Mouse (Mus musculus) lung, embryonic 14.5 days (tissue): Measurements from ENCODE around the gene Tdrkh. TPM values are rescaled to one million over a fixed set of nuclear protein-coding genes. Genes with fewer than 3 reads are reported as not detected.

ENCODE experiments used
- ATAC-seq: fragments of 200-750 bp; cut with Nextera tagmentation; 2 replicates; pipeline ENCODE4 v1.8.0; 2017; ENCODE audit warnings: mild to moderate bottlenecking, moderate TSS enrichment, moderate library complexity; ENCODE audit not compliant: insufficient read depth
- DNase-seq: peaks from one replicate; pipeline ENCODE4 v3.0.0-alpha.2; 2015
- H3K27ac ChIP-seq: fragments of 300-500 bp; sonication (generic); 2 replicates; pipeline ENCODE4 v1.5.1; 2014; ENCODE audit warnings: low read depth, mild to moderate bottlenecking, moderate library complexity
- H3K27me3 ChIP-seq: fragments of 300-500 bp; sonication (generic); 2 replicates; pipeline ENCODE4 v1.6.1; 2014; ENCODE audit warnings: low read length, control low read depth; ENCODE audit not compliant: insufficient read depth
- H3K36me3 ChIP-seq: fragments of 300-500 bp; sonication (generic); 2 replicates; pipeline ENCODE4 v1.6.1; 2014; ENCODE audit warnings: control low read depth; ENCODE audit not compliant: insufficient read depth
- H3K4me1 ChIP-seq: fragments of 300-500 bp; sonication (generic); 2 replicates; pipeline ENCODE4 v1.6.1; 2014; ENCODE audit warnings: antibody characterized with exemption, control low read depth; ENCODE audit not compliant: insufficient read depth
- H3K4me2 ChIP-seq: fragments of 300-500 bp; sonication (generic); 2 replicates; pipeline ENCODE4 v1.6.1; 2014; ENCODE audit warnings: mild to moderate bottlenecking
- H3K4me3 ChIP-seq: fragments of 300-500 bp; sonication (generic); 2 replicates; pipeline ENCODE4 v1.5.1; 2014; ENCODE audit warnings: low read depth, low read length
- H3K9ac ChIP-seq: fragments of 300-500 bp; sonication (generic); 2 replicates; pipeline ENCODE4 v1.6.1; 2014
- H3K9me3 ChIP-seq: fragments of 300-500 bp; sonication (generic); 2 replicates; pipeline ENCODE4 v1.6.1; 2016; ENCODE audit warnings: low read depth, low read length, control low read depth
- CTCF ChIP-seq: IDR thresholded peaks from 2 replicates; pipeline ENCODE4 v1.5.1; 2016; ENCODE audit warnings: antibody characterized with exemption, low read depth
- WGBS: fragments of 180-500 bp; shearing (Covaris S2); extraction: QIAGEN DNeasy Blood & Tissue Kit; methylation state at CpG from one replicate; pipeline ENCODE4 v1.1.7; 2014; 5-methylcytosine and 5-hydroxymethylcytosine counted together
- polyA plus RNA-seq: library from polyadenylated mRNA; unstranded; fragments of >200 nt; fragmentation: Nextera tagmentation; extraction: Ambion mirVana; gene quantifications from 2 replicates; pipeline ENCODE4 v1.2.1, GENCODE M21; 2014

The Tdrkh gene
- polyA plus RNA-seq, 1 experiment from 2014 or later = 8.8 TPM

- H3K4me1 ChIP-seq = no peaks in the 10 kb centered on the region
- TF ChIP-seq CTCF = no peak
- WGBS = 60% methylated on average over 5 of the region's 5 CpGs
- no peak overlapping the region for H3K4me2 ChIP-seq
- H3K36me3 ChIP-seq = no peaks in the 10 kb centered on the region
- no peak overlapping the region for H3K4me3 ChIP-seq
- no peak overlapping the region for H3K27ac ChIP-seq
- no peak overlapping the region for H3K9ac ChIP-seq
- no peaks in the 10 kb centered on the region for H3K27me3 ChIP-seq
- H3K9me3 ChIP-seq = no peaks in the 10 kb centered on the region
- no peak for ATAC-seq
- no peak for DNase-seq
Measured at GRCm38 (mm10) chr3:94388047-94388446, 25.0 kb upstream of the Tdrkh start.

GRCm38 (mm10) chr3:94389420-94389819 lies 23.7 kb upstream of the Tdrkh start:
- Histone ChIP-seq H3K9ac (no peak overlapping the region), H3K27ac (no peak overlapping the region), H3K27me3 (no peaks in the 10 kb centered on the region), H3K4me2 (no peak overlapping the region), H3K4me1 (no peaks in the 10 kb centered on the region), H3K4me3 (no peak overlapping the region), H3K36me3 (no peaks in the 10 kb centered on the region), H3K9me3 (no peaks in the 10 kb centered on the region)
- DNase-seq (no peak), ATAC-seq (no peak)
- no peak for TF ChIP-seq CTCF
- 93% methylated on average over 16 of the region's 16 CpGs for WGBS

- H3K9me3 ChIP-seq = no peaks in the 10 kb centered on the region
- no peak overlapping the region for H3K9ac ChIP-seq
- no peak overlapping the region for H3K4me2 ChIP-seq
- 84% methylated on average over 5 of the region's 5 CpGs for WGBS
- DNase-seq (no peak), ATAC-seq (no peak)
- H3K27me3 ChIP-seq = no peaks in the 10 kb centered on the region
- H3K36me3 ChIP-seq = no peaks in the 10 kb centered on the region
- H3K4me3 ChIP-seq = no peak overlapping the region
- TF ChIP-seq CTCF = no peak
- H3K4me1 ChIP-seq = no peaks in the 10 kb centered on the region
- no peak overlapping the region for H3K27ac ChIP-seq
Measured at GRCm38 (mm10) chr3:94391001-94391400, 22.1 kb upstream of the Tdrkh start.

- no peaks in the 10 kb centered on the region for H3K4me1 ChIP-seq
- no peak overlapping the region for H3K4me2 ChIP-seq
- no peak overlapping the region for H3K4me3 ChIP-seq
- ATAC-seq = no peak
- TF ChIP-seq CTCF = no peak
- 77% methylated on average over 2 of the region's 2 CpGs for WGBS
- no peaks in the 10 kb centered on the region for H3K9me3 ChIP-seq
- H3K9ac ChIP-seq = no peak overlapping the region
- no peak overlapping the region for H3K27ac ChIP-seq
- no peaks in the 10 kb centered on the region for H3K36me3 ChIP-seq
- no peak for DNase-seq
- H3K27me3 ChIP-seq = no peaks in the 10 kb centered on the region
Measured at GRCm38 (mm10) chr3:94392128-94392527, 20.9 kb upstream of the Tdrkh start.

- Histone ChIP-seq H3K4me2 (no peak overlapping the region), H3K4me3 (no peak overlapping the region), H3K9me3 (no peaks in the 10 kb centered on the region), H3K36me3 (no peaks in the 10 kb centered on the region), H3K4me1 (no peaks in the 10 kb centered on the region), H3K27ac (no peak overlapping the region), H3K27me3 (0 out of 2 replicates have a peak, but pooled peaks cover 6% of the 10 kb centered on the region), H3K9ac (no peak overlapping the region)
- WGBS = 70% methylated on average over 4 of the region's 4 CpGs
- TF ChIP-seq CTCF = no peak
- DNase-seq (no peak), ATAC-seq (no peak)
Measured at GRCm38 (mm10) chr3:94393049-94393448, 20.0 kb upstream of the Tdrkh start.

- Histone ChIP-seq H3K4me3 (no peak overlapping the region), H3K4me1 (no peaks in the 10 kb centered on the region), H3K9me3 (no peaks in the 10 kb centered on the region), H3K4me2 (no peak overlapping the region), H3K27ac (no peak overlapping the region), H3K36me3 (no peaks in the 10 kb centered on the region), H3K9ac (no peak overlapping the region), H3K27me3 (peaks cover 27% of the 10 kb centered on the region)
- no peak for DNase-seq
- TF ChIP-seq CTCF = no peak
- 82% methylated on average over 1 of the region's 1 CpGs for WGBS
- no peak for ATAC-seq
Measured at GRCm38 (mm10) chr3:94396336-94396735, 16.7 kb upstream of the Tdrkh start.

- no peak overlapping the region for H3K4me2 ChIP-seq
- no peak overlapping the region for H3K9ac ChIP-seq
- H3K36me3 ChIP-seq = no peaks in the 10 kb centered on the region
- ATAC-seq (no peak), DNase-seq (no peak)
- no peaks in the 10 kb centered on the region for H3K9me3 ChIP-seq
- 64% methylated on average over 4 of the region's 4 CpGs for WGBS
- no peaks in the 10 kb centered on the region for H3K4me1 ChIP-seq
- no peak for TF ChIP-seq CTCF
- no peak overlapping the region for H3K4me3 ChIP-seq
- peaks cover 32% of the 10 kb centered on the region for H3K27me3 ChIP-seq
- no peak overlapping the region for H3K27ac ChIP-seq
Measured at GRCm38 (mm10) chr3:94396851-94397250, 16.2 kb upstream of the Tdrkh start.

- H3K4me1 ChIP-seq = no peaks in the 10 kb centered on the region
- peak within 1 kb of the TSS; percentile 53 for H3K4me2 ChIP-seq
- 64% methylated on average over 6 of the region's 6 CpGs for WGBS
- H3K27me3 ChIP-seq = peaks cover 34% of the 10 kb centered on the region
- ATAC-seq (no peak), DNase-seq (no peak)
- H3K9me3 ChIP-seq = no peaks in the 10 kb centered on the region
- H3K4me3 ChIP-seq = peak within 1 kb of the TSS; percentile 21; the same call in 1 of the 2 replicates
- no peak for TF ChIP-seq CTCF
- H3K9ac ChIP-seq = peak within 1 kb of the TSS; percentile 25; the same call in 1 of the 2 replicates
- H3K36me3 ChIP-seq = no peaks in the 10 kb centered on the region
- H3K27ac ChIP-seq = no peak within 1 kb of the TSS
Measured at GRCm38 (mm10) chr3:94398217-94398616, 14.9 kb upstream of the Tdrkh start, which contains the start of gene Lingo4. Lingo4 (plus strand) TSS chr3:94398517.
